Mouse (Mus musculus) forebrain, embryonic 16.5 days (tissue): ENCODE results near the gene Lpin1. TPM values are rescaled to one million over a fixed set of nuclear protein-coding genes. Genes with fewer than 3 reads are reported as not detected.

Experiments
- ATAC-seq: fragments of 200-750 bp; cut with Nextera tagmentation; 2 replicates; pipeline ENCODE4 v1.8.0; 2017; ENCODE audit warnings: mild to moderate bottlenecking, moderate library complexity
- H3K27ac ChIP-seq: fragments of 300-500 bp; sonication (generic); 2 replicates; pipeline ENCODE4 v1.5.1; 2014; ENCODE audit warnings: low read length, control low read depth
- H3K27me3 ChIP-seq: fragments of 300-500 bp; sonication (generic); replicated peaks from 2 replicates; pipeline ENCODE4 v1.6.1; 2014; ENCODE audit warnings: low read length; ENCODE audit not compliant: control insufficient read depth, insufficient read depth
- H3K36me3 ChIP-seq: fragments of 300-500 bp; sonication (generic); 2 replicates; pipeline ENCODE4 v1.6.1; 2014; ENCODE audit not compliant: control insufficient read depth, insufficient read depth
- H3K4me1 ChIP-seq: fragments of 300-500 bp; sonication (generic); replicated peaks from 2 replicates; pipeline ENCODE4 v1.6.1; 2014; ENCODE audit warnings: low read length; ENCODE audit not compliant: control insufficient read depth, insufficient read depth
- H3K4me2 ChIP-seq: fragments of 300-500 bp; sonication (generic); 2 replicates; pipeline ENCODE4 v1.6.1; 2014; ENCODE audit warnings: mild to moderate bottlenecking, low read length, control low read depth
- H3K4me3 ChIP-seq: fragments of 300-500 bp; sonication (generic); replicated peaks from 2 replicates; pipeline ENCODE4 v1.5.1; 2014; ENCODE audit warnings: mild to moderate bottlenecking, low read length, control low read depth
- H3K9ac ChIP-seq: fragments of 300-500 bp; sonication (generic); replicated peaks from 2 replicates; pipeline ENCODE4 v1.6.1; 2014; ENCODE audit warnings: low read depth, low read length, control low read depth
- H3K9me3 ChIP-seq: fragments of 300-500 bp; sonication (generic); 2 replicates; pipeline ENCODE4 v1.6.1; 2016; ENCODE audit warnings: low read length; ENCODE audit not compliant: control insufficient read depth
- WGBS: fragments of 180-500 bp; shearing (Covaris S2); extraction: QIAGEN DNeasy Blood & Tissue Kit; methylation state at CpG from one replicate; pipeline ENCODE4 v1.1.7; 2014; 5-methylcytosine and 5-hydroxymethylcytosine counted together
- polyA plus RNA-seq: library from polyadenylated mRNA; unstranded; fragments of >200 nt; fragmentation: Nextera tagmentation; extraction: Ambion mirVana; gene quantifications from 2 replicates; pipeline ENCODE4 v1.2.1, GENCODE M21; 2015

The Lpin1 gene
- polyA plus RNA-seq, 1 experiment from 2014 or later: 19.5 TPM

DNA sequence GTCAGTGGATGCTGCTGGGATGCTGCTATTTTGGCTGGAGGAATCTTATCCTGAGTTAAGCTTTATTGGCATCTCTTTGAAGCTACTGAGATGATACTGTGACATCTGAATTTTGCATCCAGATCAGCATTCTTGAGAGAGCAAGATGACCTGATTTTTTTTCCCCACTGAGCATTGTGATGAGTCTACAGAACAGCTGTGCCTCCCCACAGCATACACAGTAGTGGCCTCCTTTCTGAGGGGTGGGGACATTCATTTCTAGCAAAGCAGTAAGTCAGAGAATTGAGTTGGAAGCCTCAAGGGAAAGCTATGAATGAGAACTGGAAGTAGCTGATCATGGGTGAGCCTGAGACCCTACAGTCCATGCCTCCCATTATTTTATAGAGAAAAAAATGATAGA, 121.9 kb downstream of the Lpin1 start:
- H3K4me3 ChIP-seq: no peak overlapping the region
- no peaks in the 10 kb centered on the region for H3K9me3 ChIP-seq
- ATAC-seq: no peak
- no peaks in the 10 kb centered on the region for H3K4me1 ChIP-seq
- no peak overlapping the region for H3K9ac ChIP-seq
- no peaks in the 10 kb centered on the region for H3K36me3 ChIP-seq
- H3K27ac ChIP-seq: no peak overlapping the region
- no peaks in the 10 kb centered on the region for H3K27me3 ChIP-seq
- no peak overlapping the region for H3K4me2 ChIP-seq

DNA sequence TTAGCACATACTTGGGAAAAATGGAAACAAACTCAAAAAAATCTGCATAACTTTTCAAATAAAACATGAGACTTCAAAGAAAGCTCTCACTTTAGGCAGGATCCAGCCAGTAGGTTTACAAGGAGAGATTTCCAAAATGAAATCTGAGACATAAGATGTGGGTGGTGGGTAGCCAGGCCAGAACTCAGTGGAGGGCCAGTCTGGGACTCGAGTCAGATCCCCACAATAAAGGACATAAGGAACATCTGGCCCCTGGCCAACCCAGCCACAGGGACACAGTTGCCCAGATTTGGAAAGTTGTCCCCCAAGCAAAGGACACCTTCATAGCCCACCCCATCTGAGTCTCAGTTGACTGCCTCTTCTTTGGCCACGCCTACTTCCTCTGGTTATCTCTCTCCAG, 123.3 kb downstream of the Lpin1 start:
- H3K4me1 ChIP-seq: no peaks in the 10 kb centered on the region
- no peak overlapping the region for H3K4me3 ChIP-seq
- no peak overlapping the region for H3K27ac ChIP-seq
- H3K9me3 ChIP-seq: no peaks in the 10 kb centered on the region
- ATAC-seq: no peak
- H3K9ac ChIP-seq: no peak overlapping the region
- no peak overlapping the region for H3K4me2 ChIP-seq
- H3K36me3 ChIP-seq: no peaks in the 10 kb centered on the region
- WGBS: 71% methylated on average over 2 of the region's 2 CpGs
- H3K27me3 ChIP-seq: no peaks in the 10 kb centered on the region

Other genes with a start within 250 kb of the Lpin1 start
- 1.8 and 2.9 TPM in 2 replicates for gene Ntsr2, start 42.4 kb upstream of the Lpin1 start, polyA plus RNA-seq
- 0.56 and 0.72 TPM in 2 replicates for gene Greb1, start 189.9 kb upstream of the Lpin1 start, polyA plus RNA-seq
- gene E2f6, start 200.0 kb upstream of the Lpin1 start, polyA plus RNA-seq: 28.0 and 28.6 TPM in 2 replicates